Mouse (Mus musculus) hematopoietic stem cell, adult 5-6 weeks (primary cell): ENCODE data around the gene Saa4. TPM values are rescaled to one million over a fixed set of nuclear protein-coding genes. Genes with fewer than 3 reads are reported as not detected.
"Not testable (repeated sequence)": the region's sequence is repeated elsewhere in the genome, so short reads cannot be mapped to it uniquely, and the experiment has no call there.

Experiments
- ATAC-seq, 2 experiments: fragments of 125-278 bp in 1 of 2; replicated peaks in 1 of 2; 2 replicates each; pipeline ENCODE4 v1.8.0; 2016 to 2017; ENCODE audit warnings: inconsistent platforms in 2 of 2, mild to moderate bottlenecking in 2 of 2, moderate number of reproducible peaks in 2 of 2, low read depth in 1 of 2, moderate TSS enrichment in 1 of 2; ENCODE audit not compliant: low FRiP score in 2 of 2, poor library complexity in 2 of 2, severe bottlenecking in 2 of 2, insufficient read depth in 1 of 2, low TSS enrichment in 1 of 2
- total RNA-seq: library from RNA; stranded (forward); fragments of 172-1452, 232-1000 nt; gene quantifications from 2 replicates; pipeline ENCODE4 v1.2.3, GENCODE M21; 2017

The Saa4 gene
- total RNA-seq, 1 experiment from 2014 or later, result not detected

DNA sequence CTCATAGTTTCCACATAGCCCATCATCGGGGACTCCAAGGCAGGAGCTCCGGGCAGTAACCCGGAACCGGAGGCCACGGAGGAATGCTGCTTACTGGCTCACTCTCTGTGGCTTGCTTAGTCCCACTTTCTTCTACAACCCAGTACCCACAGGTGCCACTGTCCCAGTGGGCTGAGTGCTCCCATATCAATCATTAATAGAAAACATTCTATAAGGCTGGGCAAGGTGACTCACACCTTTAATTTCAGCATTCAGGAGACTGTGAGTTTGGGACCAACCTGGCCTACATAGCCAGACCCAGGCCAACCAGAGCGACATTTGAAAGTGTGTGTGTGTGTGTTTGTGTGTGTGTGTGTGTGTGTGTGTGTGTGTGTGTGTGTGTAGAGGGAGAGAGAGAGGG is 9.0 kb downstream of the Saa4 start:
- no peak for ATAC-seq

DNA sequence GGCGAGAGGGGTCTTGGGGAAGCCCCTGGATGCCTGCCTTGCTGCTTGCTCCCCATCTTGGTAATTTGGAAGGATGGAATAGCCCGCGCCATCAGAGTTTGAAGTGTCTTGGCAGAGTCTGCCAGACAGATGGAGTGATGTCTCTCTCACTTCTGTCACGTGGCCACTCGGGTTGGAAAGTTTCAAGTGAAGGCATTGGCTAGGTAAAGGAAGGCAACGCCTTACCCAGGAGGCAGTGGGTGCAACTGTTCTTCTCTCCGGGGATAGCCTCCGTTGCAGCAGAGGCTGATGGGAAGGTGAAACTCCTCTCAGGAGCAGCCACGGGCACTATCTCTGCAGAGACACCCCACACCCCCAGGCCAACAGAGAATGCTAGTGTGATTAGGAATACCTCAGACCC is 11.9 kb downstream of the Saa4 start:
- no peak for ATAC-seq

DNA sequence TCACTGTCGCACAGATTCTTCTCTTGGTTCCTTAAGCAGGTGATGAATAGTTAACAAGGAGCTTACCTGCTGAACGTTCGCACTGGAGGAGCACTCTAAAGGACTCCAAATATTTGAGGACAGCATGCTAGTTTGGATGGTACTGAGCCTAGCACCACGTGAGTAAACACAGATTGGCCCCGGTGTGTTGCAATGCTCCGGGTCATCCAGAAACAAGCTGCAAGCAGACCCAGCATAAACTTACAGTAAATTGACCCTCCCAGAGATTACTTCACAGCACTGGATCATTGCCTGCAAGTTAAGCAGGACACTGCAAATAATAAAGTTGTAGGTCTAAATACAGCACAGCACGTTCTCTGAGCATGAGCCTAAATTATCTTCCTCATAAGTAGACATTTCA is 12.9 kb downstream of the Saa4 start:
- ATAC-seq, result no peak

GRCm38 (mm10) chr7:46718591-46719270 is 13.7 kb downstream of the Saa4 start:
- no peak for ATAC-seq

GRCm38 (mm10) chr7:46716897-46717296 is 15.5 kb downstream of the Saa4 start:
- ATAC-seq, result no peak

GRCm38 (mm10) chr7:46715600-46715999 is 16.8 kb downstream of the Saa4 start, which contains the start of gene Saa3:
Gene Saa3, minus strand, starts transcription at chr7:46715700.
- ATAC-seq, result no peak

DNA sequence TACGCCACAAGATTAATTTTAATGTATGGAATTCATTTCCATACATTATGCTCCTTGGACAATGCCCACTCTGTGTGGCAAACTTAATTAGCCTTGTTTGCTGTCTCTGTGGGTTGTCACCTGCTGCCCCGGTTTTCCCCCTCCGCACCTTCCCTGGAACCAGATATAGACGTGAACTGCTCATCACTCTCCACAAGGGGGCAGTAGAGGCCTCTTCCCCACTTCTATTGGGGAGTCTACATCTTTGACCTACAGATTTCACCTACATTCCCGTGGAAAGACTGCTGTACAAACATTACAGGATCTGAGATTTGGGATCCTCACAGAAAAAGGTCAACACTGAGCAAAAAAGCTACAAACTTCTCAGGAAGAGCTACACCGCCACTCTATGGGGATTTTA is 17.9 kb downstream of the Saa4 start:
- ATAC-seq, result 0 out of 4 replicates have a peak, but pooled peaks have one; percentile 33 to 41

DNA sequence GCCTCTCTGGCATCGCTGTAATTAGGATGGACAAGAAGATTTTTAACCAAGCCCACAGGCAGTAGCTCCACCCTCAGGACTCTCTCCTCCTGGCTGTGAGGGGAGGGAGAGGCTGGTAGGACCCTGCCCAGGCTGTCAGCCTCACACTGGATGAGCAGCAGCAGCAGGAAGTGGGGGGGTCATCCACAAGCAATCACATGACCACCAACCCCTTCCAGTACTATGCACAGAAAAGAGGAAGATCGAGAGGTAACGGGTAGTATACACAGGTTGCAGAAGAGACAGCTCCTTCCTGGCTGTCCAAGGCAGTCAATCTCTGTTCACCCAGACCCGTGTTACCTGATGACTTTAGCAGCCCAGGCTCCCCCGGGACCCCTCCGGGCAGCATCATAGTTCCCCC is 20.2 kb downstream of the Saa4 start:
- peak; percentile 70 to 79 for ATAC-seq

GRCm38 (mm10) chr7:46710390-46710844 is 22.0 kb downstream of the Saa4 start, which contains the start of gene Saal1:
Gene Saal1, minus strand, starts transcription at chr7:46710680.
- ATAC-seq, result peak; percentile 83 to 92

DNA sequence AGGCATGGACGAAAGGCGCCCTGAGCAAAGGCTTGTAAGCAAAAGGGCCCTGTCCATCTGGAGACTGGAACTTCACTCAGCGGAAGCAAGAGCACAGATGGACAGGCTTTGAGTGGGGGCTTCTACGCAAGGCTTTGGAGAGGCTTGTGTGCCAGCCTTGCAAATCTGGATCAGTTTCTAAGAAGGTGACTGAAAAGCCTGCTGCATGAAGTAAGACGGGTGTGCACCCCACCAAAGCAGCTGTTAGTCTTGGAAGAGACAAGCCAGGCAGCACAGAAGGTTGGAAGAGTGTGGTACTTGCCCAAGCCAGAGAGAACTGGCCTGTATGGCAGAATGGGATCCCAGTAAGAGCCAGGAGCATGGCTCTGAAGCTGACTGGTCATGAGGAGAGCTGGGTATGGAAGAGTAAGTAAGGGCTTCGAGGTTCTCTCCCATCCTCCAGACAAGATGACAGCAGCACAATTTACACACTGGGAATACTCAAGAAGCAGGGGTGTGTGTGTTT is 31.8 kb downstream of the Saa4 start:
- ATAC-seq, result no peak

DNA sequence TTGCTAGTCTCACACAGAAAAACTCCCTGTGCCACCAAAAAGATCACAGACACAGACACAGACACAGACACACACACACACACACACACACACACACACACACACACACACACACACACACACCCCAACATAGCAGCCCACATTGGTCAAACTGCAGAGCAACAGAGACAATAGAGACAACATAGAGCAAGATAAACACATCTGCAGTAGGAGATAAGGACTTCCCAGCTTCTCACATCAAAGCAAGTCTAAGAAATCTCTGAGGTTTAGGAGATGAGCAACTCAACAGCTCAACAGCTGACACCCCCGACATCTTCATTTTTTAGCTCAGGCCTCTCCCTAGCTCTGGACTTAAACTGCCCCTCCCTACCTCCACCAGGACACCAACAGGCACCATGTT is 35.6 kb downstream of the Saa4 start:
- no peak for ATAC-seq

DNA sequence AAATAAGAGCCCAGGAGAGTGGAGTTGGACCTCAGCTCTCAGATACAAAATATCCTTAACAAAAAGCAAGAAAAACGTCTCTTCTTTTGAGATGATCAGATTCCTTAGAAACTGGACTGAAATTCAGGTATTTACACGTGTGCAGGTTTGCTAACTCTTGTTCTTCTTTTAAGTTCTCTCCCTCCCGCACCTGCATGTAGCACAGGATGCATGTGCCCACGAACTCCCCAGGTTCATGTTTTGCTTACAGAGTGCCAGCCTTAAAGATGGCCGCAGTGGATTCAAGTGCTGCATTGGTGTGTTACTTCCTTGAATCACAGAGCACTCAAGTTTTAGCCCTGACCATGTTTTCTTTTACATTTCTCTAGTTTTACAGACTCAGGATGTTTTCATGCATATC is 45.6 kb downstream of the Saa4 start:
- no peak for ATAC-seq

GRCm38 (mm10) chr7:46680732-46681131 is 51.7 kb downstream of the Saa4 start:
- ATAC-seq, result no peak

DNA sequence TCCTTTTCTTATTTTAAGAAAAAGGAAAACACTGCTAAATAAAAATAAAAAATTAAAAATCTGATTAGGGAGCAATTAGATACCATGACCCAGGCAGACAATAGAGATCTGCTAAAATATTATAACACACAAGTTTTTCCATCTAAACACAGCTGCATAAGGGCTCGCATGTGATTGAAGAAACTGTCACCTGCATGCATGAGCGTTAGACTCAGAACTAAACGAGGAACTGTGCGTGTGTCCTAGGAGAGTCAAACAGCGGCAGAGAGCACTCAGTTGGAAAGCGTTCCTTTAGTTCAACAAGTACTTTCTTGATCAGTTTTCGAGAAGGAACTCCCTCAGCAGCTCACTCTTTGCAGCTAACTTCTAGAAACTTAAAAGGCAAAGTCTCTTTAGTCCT is 53.4 kb downstream of the Saa4 start:
- ATAC-seq, result not testable (repeated sequence)

GRCm38 (mm10) chr7:46678417-46678816 is 54.0 kb downstream of the Saa4 start:
- no peak for ATAC-seq

Other genes with a start within 250 kb of the Saa4 start
- 6.6 and 13.7 TPM in 2 replicates for gene Sergef, start 92.8 kb downstream of the Saa4 start, total RNA-seq
- not detected in 2 replicates for gene Tph1, start 60.1 kb downstream of the Saa4 start, total RNA-seq
- gene Saal1, start 21.9 kb downstream of the Saa4 start, total RNA-seq, result 15.9 and 21.5 TPM in 2 replicates
- not detected in 2 replicates for gene Saa3, start 16.9 kb downstream of the Saa4 start, total RNA-seq
- not detected in 2 replicates for gene Saa1, start 10.4 kb upstream of the Saa4 start, total RNA-seq
- not detected in 2 replicates for gene Saa2, start 19.2 kb upstream of the Saa4 start, total RNA-seq
- gene Hps5, start 63.5 kb upstream of the Saa4 start, total RNA-seq, result 31.6 and 42.5 TPM in 2 replicates
- 77.6 and 92.8 TPM in 2 replicates for gene Gtf2h1, start 63.5 kb upstream of the Saa4 start, total RNA-seq
- gene Ldha, start 108.9 kb upstream of the Saa4 start, total RNA-seq, result 290 and 314 TPM in 2 replicates
- 4.6 TPM in 1 of 2 replicates, not detected in the other for gene Ldhc, start 128.6 kb upstream of the Saa4 start, total RNA-seq
- gene Tsg101, start 187.4 kb upstream of the Saa4 start, total RNA-seq, result 61.9 and 66.0 TPM in 2 replicates
- 20.8 and 22.5 TPM in 2 replicates for gene Uevld, start 225.9 kb upstream of the Saa4 start, total RNA-seq